Mouse (Mus musculus): Measurements from ENCODE around the gene Atf1.
A peak's percentile ranks its signal among the peaks of the same experiment; 100 is the strongest.
"Not testable (repeated sequence)": the region's sequence is repeated elsewhere in the genome, so short reads cannot be mapped to it uniquely, and the experiment has no call there.

Atf1 gene

DNA sequence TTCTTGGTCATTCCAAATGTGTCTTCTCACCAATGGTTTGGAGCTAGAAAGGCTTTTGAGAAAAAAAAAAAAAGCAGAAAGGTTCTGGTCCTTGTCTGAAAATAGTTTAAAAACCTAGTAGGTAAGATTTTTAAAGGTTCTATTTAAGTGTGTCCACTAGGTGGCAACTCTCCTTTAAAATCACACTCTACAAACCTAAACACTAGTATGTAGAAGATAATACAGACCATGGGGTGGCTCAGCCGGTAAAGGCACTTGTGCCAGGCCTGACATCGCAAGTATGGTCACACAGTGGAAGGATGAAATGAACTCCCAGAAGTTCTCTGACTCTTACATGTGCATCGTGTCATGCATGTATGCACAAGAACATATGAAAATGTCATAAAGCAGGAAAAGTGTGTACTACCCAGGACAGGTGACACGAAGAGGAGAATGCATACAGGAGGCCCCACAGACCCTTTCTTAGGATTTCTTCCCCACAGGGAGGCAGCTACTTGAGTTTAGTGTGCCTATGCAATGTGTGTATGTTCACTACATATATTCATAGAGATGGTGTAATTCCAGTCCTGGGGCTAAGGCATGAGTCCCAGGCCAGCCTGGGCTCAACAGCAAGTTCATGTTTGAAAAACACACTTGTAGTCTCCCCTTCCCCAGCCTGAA lies 35.8 kb downstream of the Atf1 start:
- no peak for DNase-seq

- no peak for DNase-seq
Observed at GRCm38 (mm10) chr15:100265586-100266325, 38.1 kb downstream of the Atf1 start.

- DNase-seq: no peak
Observed at GRCm38 (mm10) chr15:100268916-100269315, 41.3 kb downstream of the Atf1 start.

DNA sequence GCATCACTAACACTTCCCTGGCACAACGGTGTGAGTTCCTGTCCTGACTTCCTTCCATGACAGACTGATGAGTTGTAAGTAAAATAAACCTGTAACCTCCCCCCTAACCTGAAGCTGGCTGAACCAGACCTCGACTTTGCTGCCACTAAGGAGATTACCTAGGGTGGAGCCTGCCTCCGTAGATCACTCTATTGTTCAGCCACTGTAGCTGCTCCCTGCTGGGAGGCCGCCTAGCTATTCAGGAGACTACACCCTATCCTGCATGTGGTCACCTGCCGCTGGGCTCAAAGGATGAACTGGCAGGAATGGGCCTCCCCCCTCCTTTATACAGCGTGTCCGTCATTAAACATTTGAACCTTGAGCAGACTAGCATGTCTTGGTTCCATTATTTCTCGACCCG lies 42.2 kb downstream of the Atf1 start:
- no peak for DNase-seq

DNA sequence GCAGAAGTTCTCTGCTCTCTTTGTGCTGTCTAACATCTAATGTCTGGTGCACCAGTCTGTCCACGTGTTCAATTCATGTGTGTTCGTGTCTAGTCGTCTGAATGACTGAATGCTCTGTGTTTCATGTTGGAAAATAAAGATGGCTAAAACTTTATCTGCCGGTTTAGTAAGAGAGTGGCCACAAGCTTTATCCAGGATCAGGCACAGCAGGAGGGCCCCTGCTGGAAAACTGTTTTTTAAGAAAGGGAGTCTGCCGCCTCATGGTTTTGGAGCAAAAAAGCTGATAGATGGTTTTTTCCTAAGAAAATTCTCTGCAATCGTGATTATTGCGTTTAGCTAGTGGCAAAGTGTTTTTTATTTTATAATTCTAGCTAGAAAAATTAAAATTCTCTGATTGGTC lies 43.0 kb downstream of the Atf1 start:
- DNase-seq: not testable (repeated sequence)

DNA sequence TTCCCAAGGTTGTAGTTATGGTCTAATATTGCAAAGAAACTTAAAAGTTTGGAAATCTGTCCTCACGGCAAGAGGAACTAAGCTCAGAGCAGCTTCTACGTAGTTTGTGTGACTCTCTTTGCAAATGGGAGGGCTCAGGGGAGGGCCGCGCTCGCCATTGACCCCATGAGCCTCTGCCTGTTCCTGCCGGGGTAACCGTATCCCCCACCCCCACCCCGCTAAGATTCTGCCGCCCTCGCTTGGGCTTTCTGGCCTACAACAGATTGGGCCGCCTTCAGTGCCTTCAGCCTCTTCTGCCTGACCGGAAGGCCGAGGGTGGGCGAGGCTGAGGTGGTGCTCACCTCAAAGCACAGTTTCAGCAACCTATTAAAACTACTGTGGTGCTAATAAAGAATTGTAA lies 43.8 kb downstream of the Atf1 start:
- DNase-seq: no peak

- DNase-seq: not testable (repeated sequence)
Observed at GRCm38 (mm10) chr15:100273791-100274308, 46.2 kb downstream of the Atf1 start.

DNA sequence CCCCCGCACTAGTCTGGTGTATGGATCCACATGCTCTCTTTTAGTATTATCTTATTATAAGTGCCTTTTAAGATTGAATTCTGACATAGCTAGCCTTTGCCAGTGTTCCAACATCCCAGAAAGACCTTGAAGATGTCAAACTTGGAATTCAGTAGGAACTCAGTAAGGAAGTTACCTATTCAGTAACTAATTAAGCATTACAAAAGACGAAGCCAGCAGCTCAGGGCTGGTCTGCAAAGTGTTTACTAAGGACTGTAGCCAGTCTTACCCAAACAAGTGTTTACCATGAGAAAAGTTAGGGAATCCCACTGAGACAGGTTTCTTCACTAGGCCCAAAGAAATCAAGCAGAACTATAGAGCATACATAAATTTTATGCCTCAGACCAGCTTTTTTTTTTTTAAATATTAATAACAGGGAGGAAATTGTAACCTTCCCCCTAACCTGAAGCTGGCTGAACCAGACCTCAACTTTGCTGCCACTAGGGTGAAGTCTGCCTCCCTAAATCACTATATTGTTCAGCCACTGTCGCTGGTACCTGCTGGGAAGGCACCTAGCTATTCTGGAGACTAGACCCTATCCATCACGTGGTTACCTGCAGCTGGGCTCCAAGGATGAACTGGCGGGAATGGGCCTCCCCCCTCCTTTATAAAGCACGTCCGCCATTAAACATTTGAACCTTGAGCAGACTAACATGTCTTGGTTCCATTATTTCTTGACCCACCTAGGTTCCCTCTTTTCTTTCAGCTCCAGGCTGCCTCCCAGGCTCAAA lies 47.4 kb downstream of the Atf1 start:
- no peak for DNase-seq

DNA sequence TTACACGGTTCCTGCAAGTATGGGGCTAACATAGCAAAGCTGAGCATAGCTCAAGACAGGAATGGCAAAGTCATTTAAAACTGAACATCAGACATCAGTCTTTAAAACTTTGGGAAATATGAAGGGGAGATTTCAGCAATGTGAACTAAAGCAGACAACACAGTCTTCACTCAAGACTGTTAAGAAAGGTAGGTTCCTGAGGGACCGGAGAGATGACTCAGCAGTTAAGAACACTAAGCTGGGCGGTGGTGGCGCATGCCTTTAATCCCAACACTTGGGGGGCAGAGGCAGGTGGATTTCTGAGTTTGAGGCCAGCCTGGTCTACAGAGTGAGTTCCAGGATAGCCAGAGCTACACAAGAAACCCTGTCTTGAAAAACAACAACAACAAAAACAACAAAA lies 48.8 kb downstream of the Atf1 start:
- no peak for DNase-seq

GRCm38 (mm10) chr15:100277586-100277985 lies 50.0 kb downstream of the Atf1 start:
- no peak for DNase-seq

DNA sequence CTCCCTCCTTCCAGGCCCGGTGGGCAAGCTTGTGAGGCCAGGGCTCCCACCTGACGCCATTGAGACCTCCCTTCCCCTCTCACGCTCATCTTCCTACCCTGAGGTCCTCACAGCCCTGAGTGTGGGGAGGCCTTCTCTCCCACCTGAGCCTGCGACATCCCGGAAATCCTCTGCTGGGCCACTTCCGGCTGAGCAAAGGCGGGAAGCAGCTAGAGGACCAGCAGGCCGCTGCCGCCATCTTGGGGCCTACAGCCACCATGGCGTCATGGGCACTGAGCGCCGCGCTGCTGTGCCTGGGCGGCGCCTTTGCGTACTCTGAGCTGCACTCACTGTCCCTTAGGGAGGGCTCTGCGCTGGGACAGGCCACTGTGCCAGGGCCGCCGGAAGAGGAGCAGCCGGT lies 53.0 kb downstream of the Atf1 start, which contains the start of gene Tmprss12:
TSS of gene Tmprss12 (plus strand) at position 212 of the 400 bp plus-strand sequence.
- no peak for DNase-seq

DNA sequence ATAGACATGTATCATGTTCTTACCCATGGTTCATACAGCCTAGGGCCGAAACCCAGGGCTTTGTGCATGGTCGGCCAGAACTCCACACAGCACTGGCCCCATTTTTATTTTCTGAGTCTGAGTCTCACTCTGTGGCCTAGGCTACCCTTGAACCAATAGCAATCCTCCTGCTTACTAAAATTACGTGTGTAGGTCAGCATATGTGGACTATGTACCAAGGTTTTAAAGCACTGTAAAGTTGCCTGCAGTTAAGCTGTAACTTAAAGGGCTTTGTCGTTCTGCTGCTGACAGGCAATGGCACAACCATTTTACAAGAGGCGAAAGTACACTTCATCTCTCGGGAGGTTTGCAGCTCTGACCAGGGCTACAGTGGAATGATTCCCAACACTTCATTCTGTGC lies 61.4 kb downstream of the Atf1 start:
- DNase-seq: no peak

GRCm38 (mm10) chr15:100290858-100291257 lies 63.2 kb downstream of the Atf1 start:
- peak; percentile 48 for DNase-seq

- no peak for DNase-seq
Observed at GRCm38 (mm10) chr15:100292326-100292725, 64.7 kb downstream of the Atf1 start.

DNA sequence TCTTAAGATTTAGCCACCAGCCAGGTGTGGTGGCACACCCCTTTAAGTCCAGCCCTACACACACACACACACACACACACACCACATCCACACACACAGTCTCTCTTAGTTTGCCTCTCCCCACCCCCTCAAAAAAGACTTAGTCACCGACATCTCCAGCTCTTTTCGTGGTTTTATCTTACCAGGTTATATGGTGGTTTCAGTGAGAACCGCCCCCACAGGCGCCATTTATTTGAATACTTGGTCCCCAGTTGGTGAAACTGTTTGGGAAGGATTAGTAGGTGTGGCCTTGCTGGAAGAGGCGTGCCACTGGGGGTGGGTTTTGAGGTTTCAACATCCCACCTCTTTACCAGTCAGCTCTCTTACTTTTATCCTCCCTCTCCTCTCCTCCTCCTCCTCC lies 70.2 kb downstream of the Atf1 start:
- no peak for DNase-seq

GRCm38 (mm10) chr15:100300499-100300898 lies 72.9 kb downstream of the Atf1 start:
- no peak for DNase-seq

- DNase-seq: peak; percentile 43
Observed at GRCm38 (mm10) chr15:100301556-100301955, 73.9 kb downstream of the Atf1 start.

DNA sequence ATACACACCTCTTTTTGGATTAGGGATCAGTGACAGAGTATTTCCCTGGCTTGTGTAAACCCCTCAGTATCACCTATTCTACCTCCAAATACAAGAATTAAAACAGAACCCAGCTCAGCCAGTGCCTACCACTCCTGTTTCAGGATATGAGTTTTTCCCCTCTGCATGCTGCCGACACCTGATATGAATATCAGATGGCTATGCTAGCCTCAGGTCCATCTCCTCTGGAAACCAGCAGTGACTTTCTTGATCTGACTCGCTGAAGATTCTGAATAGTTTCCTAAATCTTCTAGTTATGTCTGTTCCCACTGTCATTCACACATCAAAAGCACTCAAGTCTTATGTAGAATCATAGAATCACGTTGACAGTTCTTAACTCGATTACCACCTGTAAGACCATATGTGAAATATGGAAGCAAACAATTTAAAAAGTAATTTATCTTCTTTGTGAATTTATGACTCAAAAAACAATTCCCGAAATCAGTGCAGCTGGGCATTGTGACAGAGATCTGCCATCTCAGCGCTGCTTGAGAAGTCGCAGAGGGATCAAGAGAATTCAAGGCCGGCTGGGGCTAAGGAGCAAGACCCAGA lies 75.9 kb downstream of the Atf1 start:
- DNase-seq: no peak

DNA sequence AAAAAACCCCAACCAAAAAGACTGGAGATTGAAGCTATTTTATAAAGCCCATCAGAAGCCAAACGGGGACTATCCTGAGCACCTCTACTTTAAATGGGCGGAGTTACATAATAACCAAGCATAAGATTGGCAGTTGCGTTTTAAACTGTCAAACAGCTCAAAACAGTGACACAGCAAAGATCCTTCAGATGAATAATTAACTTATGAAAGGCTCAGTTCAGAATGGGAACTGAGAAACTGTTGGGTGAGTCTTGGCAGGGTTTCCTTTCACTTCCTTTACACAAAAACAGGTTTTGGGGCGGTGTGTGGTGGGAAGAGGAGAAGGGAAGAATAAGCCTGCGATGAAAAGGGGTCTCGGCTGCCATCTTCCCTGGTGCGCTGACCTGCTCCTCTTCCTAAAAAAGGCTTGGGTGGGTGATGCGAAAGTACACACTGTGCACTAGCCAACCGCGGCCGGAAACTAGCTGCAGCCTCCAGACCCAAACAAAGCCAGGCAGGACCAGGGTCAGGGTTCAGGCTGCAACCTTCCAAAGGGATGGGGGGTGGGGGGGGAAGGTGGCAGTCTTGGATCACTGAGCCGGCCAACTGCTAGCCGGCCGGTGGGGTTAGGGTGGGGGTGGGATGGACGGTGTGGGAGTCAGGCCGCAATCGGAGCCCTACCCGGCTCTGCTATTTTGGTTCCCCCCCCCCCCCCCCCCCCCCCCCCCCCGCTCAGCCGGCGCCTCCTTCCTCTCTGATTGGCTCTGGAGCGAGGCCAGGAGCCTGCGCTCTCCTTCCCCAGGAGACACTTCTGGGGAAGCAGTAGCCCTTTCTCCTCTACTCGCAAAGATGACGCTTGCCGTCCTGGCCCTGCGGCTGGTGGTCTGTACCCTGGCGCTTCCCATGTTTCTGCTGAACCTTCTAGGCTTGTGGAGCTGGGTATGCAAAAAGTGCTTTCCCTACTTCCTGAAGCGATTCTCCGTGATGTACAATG lies 76.7 kb downstream of the Atf1 start, which contains the start of gene Mettl7a1:
TSS of gene Mettl7a1 (plus strand) at position 122 of the 973 bp plus-strand sequence.
- peak; percentile 89 for DNase-seq

DNA sequence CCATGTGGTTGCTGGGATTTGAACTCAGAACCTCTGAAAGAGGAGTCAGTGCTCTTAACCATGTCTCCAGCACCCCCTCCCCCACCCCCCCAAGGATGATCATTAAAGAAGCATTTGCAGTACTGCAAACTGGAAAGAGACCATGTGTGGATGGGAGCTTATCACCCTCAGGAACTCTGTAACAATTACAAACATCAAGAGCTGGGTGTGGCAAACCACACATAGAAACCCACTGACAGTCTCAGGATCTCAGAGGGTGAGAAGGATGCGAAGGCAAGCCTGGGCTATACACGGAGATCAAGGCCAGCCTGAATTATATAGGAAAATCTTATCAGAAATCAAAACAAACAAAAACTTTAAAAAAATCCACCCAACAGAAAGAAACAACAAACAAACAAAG lies 78.6 kb downstream of the Atf1 start:
- DNase-seq: no peak

DNA sequence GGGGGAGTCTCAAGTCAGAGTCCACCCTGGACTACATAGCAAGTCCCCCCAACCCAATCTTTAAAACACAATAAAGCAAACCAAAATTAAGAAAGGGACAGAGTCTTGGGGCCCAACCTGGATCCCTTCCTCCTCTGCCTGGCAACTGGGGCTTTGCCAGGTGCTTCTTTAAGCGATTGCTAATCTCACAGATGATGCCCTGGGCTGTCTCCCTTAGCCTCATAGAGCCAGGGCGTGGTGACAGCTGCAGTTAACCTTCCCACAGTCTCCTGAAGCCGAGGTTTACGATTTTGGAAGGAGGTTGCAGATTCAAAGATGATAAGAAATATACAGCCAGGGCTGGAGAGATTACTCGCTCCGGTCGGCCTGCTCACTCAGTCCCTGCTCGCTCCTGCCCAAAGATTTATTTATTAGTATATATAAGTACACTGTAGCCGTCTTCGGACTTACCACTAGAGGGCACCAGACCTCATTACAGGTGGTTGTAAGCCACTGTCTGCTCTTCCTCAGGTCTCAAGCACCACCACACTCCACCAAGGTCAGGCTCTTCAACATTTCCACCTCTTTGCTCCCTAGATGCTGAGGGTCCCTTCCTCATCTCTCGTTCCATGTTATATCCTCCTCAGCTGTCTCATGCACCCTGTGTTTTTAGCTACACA lies 79.9 kb downstream of the Atf1 start:
- not testable (repeated sequence) for DNase-seq
